Mouse (Mus musculus) right cerebral cortex, adult 18-20 months (tissue): ENCODE data around the gene Wdr86.
"Not testable (repeated sequence)": the region's sequence is repeated elsewhere in the genome, so short reads cannot be mapped to it uniquely, and the experiment has no call there.

Experiments
- DNase-seq: peaks from one replicate; pipeline ENCODE4 v3.0.0; 2022; ENCODE audit warnings: mixed read lengths

The Wdr86 gene

GRCm38 (mm10) chr5:24730488-24730871 lies at the start of gene Wdr86:
Gene Wdr86, minus strand, starts transcription at chr5:24730727.
- DNase-seq = no peak

- no peak for DNase-seq
Observed at GRCm38 (mm10) chr5:24779881-24780512, 49.5 kb upstream of the Wdr86 start.

- DNase-seq = no peak
Observed at GRCm38 (mm10) chr5:24779321-24779720, 48.8 kb upstream of the Wdr86 start.

GRCm38 (mm10) chr5:24778843-24779140 lies 48.3 kb upstream of the Wdr86 start:
- no peak for DNase-seq

GRCm38 (mm10) chr5:24778082-24778842 lies 47.7 kb upstream of the Wdr86 start:
- DNase-seq = no peak

- DNase-seq = no peak
Observed at GRCm38 (mm10) chr5:24776681-24777080, 46.2 kb upstream of the Wdr86 start.

- not testable (repeated sequence) for DNase-seq
Observed at GRCm38 (mm10) chr5:24774549-24774948, 44.0 kb upstream of the Wdr86 start.

GRCm38 (mm10) chr5:24757816-24758215 lies 27.3 kb upstream of the Wdr86 start, which contains the start of gene Crygn:
Gene Crygn, minus strand, starts transcription at chr5:24758008.
- DNase-seq = no peak

GRCm38 (mm10) chr5:24756931-24757330 lies 26.4 kb upstream of the Wdr86 start:
- DNase-seq = no peak

GRCm38 (mm10) chr5:24752175-24752498 lies 21.6 kb upstream of the Wdr86 start:
- DNase-seq = no peak

- no peak for DNase-seq
Observed at GRCm38 (mm10) chr5:24751305-24752174, 21.0 kb upstream of the Wdr86 start.

- peak; percentile 86 for DNase-seq
Observed at GRCm38 (mm10) chr5:24750321-24751304, 20.1 kb upstream of the Wdr86 start.

GRCm38 (mm10) chr5:24749731-24750130 lies 19.2 kb upstream of the Wdr86 start:
- no peak for DNase-seq

GRCm38 (mm10) chr5:24747533-24747932 lies 17.0 kb upstream of the Wdr86 start:
- DNase-seq = no peak

- no peak for DNase-seq
Observed at GRCm38 (mm10) chr5:24743956-24744355, 13.4 kb upstream of the Wdr86 start.

GRCm38 (mm10) chr5:24741172-24741885 lies 10.8 kb upstream of the Wdr86 start:
- DNase-seq = no peak

GRCm38 (mm10) chr5:24739141-24739753 lies 8.7 kb upstream of the Wdr86 start:
- peak; percentile 36 for DNase-seq

- no peak for DNase-seq
Observed at GRCm38 (mm10) chr5:24738517-24738916, 8.0 kb upstream of the Wdr86 start.

- no peak for DNase-seq
Observed at GRCm38 (mm10) chr5:24737595-24737994, 7.1 kb upstream of the Wdr86 start.

GRCm38 (mm10) chr5:24733771-24734426 lies 3.4 kb upstream of the Wdr86 start:
- no peak for DNase-seq

GRCm38 (mm10) chr5:24733134-24733533 lies 2.6 kb upstream of the Wdr86 start:
- DNase-seq = no peak
